Mouse (Mus musculus) G1E (cell line): Measurements from ENCODE around the gene Slx1b.

Experiments
- CTCF ChIP-seq: IDR thresholded peaks from 2 replicates; pipeline ENCODE4 v1.5.1; 2012; ENCODE audit warnings: low read depth, low read length, inconsistent platforms, mixed read lengths
- GATA1 ChIP-seq: IDR thresholded peaks from 2 replicates; pipeline ENCODE4 v1.6.1; 2012; ENCODE audit warnings: borderline replicate concordance, low read length, inconsistent platforms, mixed read lengths
- POLR2AphosphoS5 ChIP-seq: IDR thresholded peaks from 2 replicates; pipeline ENCODE4 v1.6.1; 2012; ENCODE audit warnings: low read depth, low read length, inconsistent platforms; ENCODE audit not compliant: insufficient replicate concordance
- TAL1 ChIP-seq: conservative IDR thresholded peaks from 2 replicates; pipeline ENCODE4 v1.6.1; 2012; ENCODE audit warnings: low read depth, low read length, inconsistent platforms, mixed read lengths

GRCm38 (mm10) chr7:126668452-126668851 is 27.1 kb downstream of the Slx1b start:
- TF ChIP-seq CTCF (no peak), TAL1 (no peak), POLR2AphosphoS5 (no peak), GATA1 (no peak)
